Mouse (Mus musculus) cerebellum, postnatal 10 days (tissue): Measurements from ENCODE around the gene Lhfp.
"Not testable (repeated sequence)": the region's sequence is repeated elsewhere in the genome, so short reads cannot be mapped to it uniquely, and the experiment has no call there.

Experiments
- DNase-seq, 2 experiments: peaks; one replicate each; pipeline ENCODE4 v3.0.0; 2021; ENCODE audit warnings: mixed read lengths in 2 of 2

Lhfp gene

DNA sequence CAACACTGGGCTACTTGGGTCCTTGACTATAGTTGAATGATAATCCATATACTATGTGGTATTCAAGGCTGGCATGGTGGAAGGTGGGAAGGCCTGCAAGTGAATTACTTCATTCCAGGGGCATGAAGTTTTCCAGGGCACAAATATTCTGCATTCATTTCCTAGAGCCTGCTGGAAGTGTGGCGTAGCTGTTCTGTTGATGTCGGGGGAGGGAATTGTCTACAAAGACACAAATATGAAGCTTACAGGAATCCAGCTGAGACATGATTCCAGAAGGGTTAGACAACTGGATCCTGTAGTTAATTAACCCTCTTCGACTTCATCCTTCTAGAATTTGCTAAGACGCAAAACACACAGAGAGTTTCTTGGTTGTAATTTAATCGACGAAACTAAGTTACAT is 60.4 kb downstream of the Lhfp start:
- DNase-seq: no peak

DNA sequence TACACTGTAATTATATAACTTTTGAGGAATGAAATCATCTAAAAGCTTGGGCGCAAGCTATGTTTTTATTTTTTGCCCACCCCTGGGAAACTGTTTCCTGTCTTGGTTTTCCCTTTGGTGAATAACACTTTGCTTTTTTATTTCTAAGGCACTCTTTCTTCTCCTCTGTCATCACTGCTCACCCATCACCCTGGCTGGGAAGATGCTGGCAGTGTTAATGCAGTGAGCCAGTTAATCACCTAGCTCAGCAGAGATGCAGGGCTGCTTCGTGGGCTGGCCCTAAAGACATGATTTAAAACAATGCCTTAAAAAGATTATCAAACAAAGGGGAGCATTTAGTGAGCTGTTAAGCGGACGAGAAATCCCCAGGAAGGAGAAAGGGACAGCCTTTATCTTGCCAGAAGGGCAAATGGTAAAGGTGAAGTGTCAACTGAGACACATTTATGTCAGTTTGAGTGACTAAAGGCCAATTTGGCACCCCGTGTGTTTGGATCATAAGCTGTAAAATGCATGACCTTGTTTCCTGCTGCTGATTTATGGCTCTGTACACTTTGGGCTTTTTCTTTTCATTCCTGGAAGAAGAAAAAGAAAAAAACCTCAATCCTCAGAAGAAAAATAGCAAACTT is 60.9 kb downstream of the Lhfp start:
- DNase-seq: no peak

DNA sequence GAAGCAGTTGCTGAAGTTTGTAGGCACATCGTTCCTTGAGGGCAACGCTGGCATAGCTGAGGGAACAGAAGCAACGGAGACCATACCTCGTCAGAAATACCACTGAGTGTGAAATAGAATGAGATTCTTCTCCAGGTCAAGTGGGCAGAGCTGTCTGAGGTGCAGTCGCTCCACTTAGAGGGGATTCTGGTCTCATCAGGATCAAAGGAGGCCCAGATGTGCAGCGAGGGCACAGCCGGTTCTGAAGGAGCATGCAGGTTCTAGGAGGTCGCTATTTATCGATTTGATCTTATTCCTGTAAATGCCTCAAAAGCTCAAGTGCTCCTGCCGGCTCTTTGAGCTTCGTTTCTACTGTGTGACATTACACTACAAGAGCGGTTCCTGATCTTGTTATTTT is 61.4 kb downstream of the Lhfp start:
- no peak for DNase-seq

DNA sequence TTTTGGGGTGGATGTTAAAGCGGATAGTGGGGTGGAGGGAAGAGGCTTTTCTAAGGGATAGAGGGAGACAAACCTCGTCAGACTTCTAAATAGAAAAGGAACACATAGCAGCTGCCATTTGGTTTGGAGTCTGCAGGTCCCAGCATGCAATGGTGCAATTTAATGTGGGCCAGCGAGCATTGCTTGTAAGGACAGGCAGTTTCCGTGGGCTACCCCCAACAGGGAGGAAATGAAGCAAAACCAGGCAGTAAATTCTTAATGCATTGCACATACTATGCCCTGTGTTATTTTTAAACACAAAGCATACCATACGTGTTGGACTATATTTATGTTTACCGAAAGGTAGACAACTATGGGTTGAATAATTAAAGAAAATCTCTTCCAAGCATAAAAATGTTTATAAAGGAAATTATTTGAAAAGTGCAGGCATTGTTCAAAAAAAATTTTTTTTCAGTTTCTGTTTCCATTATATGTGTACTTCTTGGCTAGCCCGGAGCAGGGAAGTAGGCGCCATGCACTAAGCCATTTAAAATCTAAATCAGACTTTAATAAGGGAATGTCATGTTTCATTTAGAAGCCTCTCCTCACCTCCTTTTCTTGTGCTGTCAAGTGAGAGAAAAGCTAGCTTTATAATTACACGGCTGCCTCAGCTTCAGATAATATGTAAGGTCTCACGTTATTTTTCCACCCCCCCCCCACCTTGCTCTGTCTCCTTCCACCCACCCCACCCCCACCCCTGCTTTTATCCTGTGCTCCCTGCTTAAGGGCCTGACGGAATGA is 67.5 kb downstream of the Lhfp start:
- peak; percentile 49 to 56 for DNase-seq

DNA sequence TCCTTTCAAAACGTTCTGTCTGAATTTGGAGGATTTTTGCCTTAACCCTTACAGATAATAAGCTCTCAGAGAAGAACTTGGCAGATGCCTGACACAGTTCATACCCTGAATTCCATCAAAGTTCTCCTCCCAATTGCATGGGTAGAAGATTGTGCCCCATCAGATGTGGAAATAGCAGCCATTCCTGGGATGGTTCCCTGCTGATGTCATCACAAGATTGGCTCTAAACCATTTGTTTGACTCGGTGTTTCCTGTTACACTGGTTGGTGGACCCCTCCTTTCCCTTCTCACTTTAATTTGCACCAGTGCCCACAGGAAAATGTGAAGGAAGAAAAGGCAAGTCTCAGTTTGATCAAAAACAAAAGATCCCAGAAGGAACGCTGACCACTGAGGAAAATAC is 68.6 kb downstream of the Lhfp start:
- DNase-seq: no peak

DNA sequence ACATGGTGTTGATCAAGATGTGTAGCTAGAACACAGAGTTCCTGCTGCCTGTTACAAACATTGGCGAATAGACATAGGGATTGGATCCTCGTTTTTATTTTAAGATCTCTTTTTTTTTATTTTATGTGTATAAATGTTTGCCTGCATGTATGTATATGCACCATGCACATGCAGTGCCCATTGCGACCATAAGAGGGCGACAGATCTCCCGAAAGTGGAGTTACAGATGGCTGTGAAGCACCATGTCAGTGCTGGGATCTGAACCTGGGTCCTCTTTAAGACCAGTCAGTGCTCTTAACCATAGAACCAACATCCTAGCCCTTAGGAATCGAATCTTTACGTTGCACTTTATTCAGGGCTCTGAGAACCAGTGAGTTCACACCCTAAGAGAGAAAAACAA is 70.7 kb downstream of the Lhfp start:
- peak; percentile 23 to 36 for DNase-seq

DNA sequence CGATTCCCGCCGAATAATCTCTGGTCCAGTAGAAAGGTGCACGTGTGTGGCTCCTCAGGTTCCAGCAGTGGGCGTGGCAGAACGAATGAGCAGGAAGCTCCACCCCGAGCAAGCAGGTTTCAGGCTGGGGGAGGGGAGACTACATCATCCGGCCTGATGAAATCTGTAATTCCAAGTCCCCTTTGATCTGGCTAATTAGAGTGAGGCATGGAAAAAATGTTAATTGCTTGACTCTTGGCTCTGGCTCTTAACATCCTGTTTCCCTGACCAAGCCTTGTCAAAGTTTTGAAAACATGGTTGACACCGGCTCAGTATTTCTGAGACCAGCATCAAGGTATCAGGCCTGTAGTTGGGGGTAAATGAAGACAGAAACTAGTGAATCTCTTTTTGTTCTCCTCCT is 77.4 kb downstream of the Lhfp start:
- DNase-seq: not testable (repeated sequence)

DNA sequence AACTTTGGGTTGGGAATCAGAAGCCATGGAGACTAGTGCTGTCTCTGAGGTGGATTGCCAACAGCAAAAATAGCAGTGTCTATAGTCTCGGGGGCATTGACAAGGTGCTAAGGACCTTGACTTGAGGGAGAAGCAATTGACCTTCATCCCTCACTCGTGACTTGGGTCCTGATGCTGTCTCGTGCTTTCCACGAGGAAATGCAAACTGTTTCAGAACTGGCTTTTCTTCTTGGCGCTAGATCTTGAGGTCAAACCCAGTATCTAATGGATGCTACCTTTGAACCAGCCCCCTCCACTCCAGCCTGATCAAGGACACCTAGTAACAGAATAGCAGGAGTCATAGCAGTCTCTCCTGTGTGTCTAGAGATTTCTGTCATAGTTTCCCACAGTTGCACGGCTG is 78.7 kb downstream of the Lhfp start:
- no peak for DNase-seq

DNA sequence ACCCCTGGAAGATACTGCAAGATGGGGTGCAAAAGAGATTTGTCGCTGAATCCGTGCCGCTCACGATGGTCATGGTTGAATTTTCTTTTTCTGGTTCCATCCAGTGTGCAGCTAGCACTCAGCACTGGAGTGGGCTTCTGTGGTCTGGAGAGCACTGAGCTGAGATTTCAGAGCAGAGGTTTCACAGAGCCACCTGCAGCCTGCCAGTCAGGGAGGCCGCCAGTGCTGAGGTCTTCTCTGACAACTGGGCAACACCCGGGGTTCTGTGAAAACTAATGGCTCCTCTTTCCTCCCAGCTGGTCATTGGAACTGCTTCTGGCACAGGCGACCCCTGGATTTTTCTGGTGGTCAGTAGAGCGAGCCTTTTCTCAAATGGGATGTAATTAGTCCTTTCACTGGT is 84.2 kb downstream of the Lhfp start:
- DNase-seq: no peak

DNA sequence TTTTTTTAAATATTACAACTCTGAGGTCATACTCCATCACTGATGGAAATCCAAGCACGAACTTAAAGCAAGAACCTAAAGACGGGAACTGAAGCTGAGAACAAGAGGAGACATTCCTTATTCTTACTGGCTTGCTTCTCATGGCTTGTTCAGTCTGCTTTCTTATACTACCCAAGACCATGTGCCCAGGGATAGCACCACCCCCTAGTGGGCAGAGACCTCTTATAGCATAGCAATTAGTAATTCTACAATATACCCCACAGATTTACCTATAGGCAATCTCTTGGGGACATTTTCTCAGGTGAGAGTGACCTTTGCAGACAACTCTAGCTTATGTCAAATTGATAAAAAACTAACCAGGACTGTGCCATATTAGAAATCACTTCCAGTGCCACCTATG is 97.5 kb downstream of the Lhfp start:
- no peak for DNase-seq

DNA sequence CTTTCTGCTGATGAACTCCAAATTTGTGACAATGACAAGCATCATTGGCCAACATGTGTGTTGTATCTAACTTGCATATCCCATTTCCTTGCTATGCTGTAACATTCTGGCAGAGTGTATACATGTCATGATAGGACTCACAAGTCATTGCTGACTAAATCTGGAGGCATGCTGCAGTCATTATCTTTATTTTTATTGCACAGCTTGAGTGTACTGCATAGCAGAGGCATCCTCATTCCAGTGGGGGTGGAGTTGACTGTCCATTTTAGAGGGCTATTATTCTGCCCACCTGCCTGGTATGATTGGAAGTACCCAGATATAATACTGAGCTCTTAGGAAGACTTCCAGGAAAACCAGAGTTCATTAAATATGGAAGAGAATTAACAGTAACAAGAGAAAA is 97.9 kb downstream of the Lhfp start:
- DNase-seq: no peak

DNA sequence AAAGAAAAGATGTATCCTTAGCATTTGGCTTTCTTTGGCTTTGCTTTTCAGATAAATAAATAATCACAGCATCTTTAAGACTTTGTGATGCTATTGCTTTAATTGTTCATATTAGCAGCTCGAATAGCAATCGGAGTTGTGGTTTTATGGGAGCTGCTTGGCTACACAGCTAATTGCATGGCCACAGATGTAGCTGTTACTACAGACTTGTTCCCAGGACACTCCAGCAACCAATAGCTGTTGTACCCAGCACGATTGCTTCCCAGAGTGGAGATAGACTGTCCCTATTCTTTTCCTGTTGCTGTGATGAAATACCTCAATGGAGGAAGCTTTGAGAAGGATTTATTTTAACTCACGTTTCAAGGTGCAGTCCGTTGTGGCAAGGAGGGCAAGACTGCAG is 98.3 kb downstream of the Lhfp start:
- DNase-seq: no peak

DNA sequence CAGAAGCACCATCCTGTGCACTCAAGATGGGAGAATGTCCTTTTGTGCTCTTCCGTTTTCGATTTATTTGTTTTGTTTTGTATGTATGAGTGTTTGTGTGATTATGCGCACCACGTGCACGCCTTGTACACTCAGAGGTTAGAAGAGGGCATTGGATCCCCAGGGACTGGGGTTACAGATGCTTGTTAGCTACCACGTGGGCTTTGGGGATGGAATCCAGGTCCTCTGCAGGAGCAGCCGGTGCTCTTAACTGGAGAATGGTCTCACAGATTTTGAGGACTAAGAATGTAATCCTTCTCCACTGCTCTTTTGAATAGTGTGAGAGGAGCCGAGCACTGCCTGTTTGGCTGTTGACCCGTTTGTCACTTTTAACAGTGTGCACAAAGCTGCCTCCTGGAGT is 101.2 kb downstream of the Lhfp start:
- peak; percentile 70 to 71 for DNase-seq

DNA sequence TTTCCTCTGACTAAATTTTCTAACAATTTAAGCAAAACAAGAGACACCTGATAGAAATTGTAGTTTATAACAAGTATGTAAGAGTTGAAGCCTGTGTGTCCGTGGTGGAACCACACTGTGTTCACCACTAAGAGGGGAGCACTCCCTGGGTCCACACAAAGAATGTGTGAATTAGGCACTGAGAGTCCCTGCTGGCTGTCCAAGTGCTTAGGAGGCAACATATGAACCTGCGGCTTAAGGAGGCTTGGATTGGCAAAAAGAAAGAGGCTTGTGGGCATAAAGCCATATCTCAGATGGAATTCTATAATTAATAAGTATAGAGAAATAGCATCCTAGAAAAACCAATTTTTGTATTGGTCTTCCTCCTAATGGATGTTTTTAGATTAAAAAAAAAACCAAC is 104.2 kb downstream of the Lhfp start:
- peak; percentile 49 to 55 for DNase-seq

DNA sequence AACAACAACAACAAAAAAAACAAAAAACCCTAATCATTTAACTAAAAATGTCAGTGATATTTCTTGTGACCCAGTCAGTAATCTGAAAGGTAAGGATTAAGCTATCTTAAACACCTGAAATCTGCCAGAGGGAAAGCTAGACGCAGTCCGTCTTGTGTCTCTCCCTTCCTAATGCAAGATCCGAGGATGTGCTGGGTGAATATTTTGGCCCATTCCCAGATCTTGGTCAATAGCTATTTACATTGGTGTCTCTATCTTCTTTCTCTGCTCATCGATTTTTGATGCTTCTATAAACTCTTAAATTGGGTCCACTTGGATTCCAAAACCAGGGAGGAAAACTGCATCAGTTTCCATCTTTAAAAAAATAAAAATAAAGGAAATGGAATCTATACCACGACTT is 104.6 kb downstream of the Lhfp start:
- peak in 1 of 2 experiments; percentile 55 for DNase-seq

DNA sequence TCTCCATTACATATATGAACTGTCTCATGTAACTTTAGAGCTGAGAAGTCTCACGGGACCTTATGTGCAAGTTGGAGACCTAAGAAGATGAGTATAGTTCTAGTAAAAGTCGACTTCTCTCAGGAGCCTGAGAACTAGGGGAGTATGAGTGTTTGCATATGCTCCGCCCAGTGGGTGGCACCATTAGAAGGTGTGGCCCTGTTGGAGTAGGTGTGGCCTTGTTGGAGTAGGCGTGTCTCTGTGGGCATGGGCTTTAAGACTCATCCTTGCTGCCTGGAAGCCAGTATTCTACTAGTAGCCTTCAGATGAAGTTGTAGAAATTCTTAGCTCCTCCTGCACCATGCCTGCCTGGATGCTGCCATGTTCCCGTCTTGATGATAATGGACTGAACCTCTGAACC is 105.7 kb downstream of the Lhfp start:
- no peak for DNase-seq

DNA sequence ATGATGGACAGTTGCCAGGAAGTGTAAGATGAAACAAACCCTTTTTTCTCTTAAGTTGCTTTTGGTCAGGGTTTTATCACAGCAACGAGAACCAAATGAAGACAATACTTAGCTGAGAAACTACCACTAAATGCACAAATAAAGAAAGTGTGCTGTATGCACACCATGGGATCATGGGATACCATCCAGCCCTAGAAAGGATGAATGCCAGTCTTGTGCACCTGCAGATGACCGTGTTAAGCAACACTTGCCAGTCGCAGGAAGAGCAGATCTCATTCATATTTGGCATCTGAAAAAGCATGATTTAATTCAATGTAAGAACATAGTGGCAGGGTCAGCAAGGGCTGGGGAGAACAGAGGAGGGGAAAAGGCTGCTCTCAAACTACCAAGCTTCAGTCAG is 107.4 kb downstream of the Lhfp start:
- peak; percentile 50 to 56 for DNase-seq

DNA sequence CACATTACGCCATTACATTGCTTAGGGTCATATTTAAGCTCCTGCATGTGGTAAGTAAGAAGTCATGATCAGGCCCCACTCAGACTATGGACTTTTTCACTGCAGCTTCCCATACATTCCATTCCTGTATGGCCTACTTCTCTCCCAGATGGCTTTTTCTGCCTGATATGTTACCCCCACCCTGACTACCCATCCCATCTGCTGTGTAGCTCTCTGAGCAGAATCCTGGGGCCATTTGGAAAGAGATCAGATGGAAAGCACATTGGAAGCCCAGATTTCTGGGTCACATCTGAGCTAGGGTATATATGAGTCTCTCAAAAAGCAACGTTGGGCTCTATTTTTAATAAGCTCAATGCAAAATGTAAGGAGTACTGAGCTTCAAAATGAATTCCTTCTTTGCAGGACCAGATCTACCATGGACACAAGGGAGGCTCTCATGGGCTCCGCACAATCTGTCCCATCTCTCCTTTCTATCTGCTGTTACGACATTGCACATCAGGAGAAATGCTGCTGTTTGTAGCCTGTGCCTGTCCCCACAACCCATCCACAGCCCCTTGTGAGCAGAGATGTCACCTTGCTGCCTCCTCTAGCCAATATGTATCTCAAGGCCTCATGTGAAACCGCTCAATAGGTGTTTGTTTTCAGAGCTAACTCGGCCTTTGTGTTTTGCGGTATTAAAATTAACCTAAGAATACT is 108.4 kb downstream of the Lhfp start:
- peak; percentile 84 to 89 for DNase-seq

DNA sequence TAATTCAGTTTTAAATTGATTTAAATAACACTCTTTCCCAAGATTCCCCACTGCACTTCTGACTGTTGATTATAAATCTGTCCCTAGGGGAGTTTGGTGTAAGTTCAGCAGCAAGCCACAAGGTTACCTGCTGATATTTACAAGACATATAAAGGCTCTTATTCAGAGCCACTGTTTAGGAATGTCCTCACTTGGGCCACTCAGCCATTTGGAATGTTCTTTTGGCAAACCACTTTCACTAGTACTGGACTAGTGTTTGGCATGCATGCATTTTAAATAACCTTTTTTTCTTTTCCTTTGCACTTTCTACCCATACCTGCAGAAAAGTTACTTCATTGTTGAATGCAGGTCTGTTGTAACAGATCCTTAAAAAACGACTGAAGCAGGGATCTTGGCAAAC is 109.8 kb downstream of the Lhfp start:
- DNase-seq: no peak

DNA sequence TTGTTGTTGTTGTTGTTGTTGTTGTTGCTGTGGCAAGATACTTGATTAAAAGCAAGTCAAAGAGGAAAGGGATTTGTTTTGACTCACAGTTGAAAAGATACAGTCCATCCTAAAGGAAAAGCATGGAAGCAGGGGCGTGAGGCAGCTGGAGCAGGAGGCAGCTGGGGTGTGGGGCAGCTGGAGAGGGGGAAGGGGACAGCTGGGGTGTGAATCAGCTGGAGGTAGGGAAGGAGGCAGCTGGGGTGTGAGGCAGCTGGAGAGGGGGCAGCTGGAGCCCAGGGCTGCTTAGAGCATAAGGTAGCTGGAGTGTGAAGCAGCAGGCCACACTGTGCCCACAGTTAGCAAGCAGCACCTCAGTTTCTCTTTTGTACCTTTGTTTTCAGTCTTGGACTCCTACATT is 110.3 kb downstream of the Lhfp start:
- no peak for DNase-seq

DNA sequence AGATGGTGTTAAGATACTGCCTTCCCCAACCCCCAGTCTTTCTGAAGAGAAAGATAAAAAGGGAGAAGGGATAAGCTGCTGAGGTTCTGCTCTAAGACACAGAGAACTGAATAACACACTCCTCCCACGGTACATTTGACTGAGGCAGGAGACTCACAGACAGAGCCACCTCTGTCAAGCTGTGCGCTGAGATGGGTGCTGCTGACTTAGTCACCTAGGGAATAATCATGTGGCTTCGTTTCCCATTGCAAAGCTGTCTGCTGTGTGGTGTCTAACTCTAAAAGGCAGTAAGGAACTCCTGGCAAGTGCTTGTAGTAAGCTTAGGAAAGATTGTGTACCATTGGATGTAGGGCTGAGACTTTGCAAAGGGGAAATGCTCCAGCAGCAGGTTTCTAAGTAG is 120.6 kb downstream of the Lhfp start:
- DNase-seq: no peak

DNA sequence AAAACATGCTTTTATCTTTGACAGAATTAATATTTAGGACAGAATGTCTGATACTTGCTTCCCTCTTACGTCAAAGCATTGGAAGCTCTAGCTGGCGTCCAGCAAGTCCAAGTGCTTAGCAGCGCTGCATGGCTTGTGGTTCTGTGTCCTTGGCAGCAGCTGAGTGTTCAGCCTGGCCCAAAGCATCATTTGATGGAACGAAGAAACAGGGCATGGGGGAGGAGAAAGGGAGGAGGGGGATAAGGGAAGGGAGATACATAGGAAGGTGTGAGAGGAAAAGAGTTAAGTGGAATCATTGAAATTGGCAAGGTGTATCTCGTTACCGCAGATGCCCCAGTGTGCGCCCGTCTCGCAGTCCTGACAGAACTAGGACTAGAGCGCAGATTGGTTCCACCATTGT is 124.0 kb downstream of the Lhfp start:
- DNase-seq: peak; percentile 68 to 75

DNA sequence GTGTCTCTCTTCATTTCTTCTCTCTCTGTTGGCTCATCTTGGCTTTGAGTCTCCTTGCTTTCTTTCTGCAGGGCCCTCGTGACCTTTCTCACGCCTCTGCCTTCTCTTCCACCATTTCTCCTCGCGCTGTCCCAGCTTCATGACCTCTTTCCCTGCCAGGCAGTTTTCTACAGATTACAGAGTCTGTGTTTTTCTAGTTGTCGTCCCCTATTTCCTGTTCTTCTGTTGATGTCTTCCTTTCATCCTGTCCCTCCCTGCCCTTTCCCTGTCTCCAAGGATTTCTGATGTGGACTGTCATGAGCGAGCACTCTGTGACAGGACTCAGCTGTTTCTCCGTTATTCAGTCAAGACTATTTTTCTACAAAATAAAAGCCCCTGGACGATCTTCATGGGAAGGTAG is 124.7 kb downstream of the Lhfp start:
- DNase-seq: peak in 1 of 2 experiments; percentile 33

DNA sequence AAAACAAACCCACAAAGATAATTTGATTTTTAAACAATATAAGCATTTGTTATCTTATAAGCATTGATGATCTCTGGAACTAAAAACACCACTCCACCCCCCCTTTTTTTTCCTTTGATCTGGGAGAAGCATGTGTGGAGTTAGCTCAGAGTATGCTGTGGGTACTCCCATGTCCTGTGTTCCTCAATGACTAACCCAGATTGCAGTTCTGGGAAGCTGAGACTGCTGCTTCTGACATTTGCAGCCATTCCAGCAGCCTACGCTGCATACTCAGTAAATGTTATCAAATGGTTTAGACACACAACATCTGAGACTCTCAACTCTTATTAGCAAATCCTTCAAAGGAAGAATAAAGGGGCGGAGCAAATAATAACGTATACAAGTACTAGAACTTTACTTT is 128.2 kb downstream of the Lhfp start:
- no peak for DNase-seq
